ENCODE assay signal across 8 mouse cellular contexts in the genomic region with DNA sequence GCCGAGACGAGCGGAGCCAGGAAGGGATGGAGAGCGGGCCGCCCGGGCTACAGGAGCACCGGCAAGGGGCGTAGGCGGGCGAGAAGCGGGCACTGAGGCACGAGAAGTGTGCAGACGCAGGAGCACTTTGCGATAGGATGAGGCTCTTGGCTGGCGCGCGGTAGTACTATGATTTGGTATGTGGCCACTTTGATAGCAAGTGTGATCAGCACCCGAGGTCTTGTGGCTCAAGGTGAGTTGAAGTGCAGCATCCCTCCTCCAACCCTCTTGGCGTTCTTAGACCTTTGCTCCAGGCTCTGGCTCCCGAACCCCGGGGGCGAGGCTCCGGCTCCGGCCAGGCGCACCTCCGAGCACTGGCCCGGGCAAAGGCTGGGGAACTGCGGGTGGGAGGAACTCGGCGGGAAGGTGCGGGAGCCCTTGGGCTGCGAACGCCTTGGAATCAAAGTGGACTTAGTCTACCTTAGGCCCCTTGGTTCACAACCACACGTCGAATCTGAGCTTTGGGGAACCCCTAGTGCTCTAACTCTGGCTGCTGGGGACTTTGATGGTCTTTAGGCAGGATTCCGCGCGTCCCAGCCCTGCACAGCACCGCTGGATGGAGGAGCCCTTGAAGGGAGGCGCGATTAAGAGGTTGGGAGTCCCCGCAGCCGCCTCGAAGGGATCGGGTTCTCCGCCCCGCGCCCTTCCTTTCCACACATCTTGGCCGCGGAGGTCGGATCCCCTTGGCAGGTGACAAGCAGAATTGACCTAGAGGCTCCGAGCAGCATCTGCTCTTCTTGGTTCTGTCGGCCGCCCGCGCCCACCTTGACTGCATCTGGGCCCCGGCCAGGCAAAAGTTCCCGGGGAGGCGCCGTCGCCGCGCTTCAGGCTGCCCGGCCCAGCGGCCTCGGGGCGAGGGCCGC. TPM values are rescaled to one million over a fixed set of nuclear protein-coding genes. Genes with fewer than 3 reads are reported as not detected.
DNase-seq lines count a peak whose midpoint lies in the region; ATAC-seq lines count a peak whose summit lies in the region.

No protein-coding gene starts in this region.

- DNase-seq in heart, adult 11 months, result no peak
- DNase-seq in adrenal gland, adult 2 months, result peak; percentile 61
- peak; percentile 52 for DNase-seq in forebrain, embryonic 10.5 days (ENCODE audit: extremely low spot score, low spot score)
- DNase-seq in B cell, adult 2 months, result no peak
- DNase-seq in layer of hippocampus, postnatal 10 days (ENCODE audit: low spot score in 2 of 2), result no peak

- peak overlapping the region; percentile 97 for H3K4me2 ChIP-seq in heart, embryonic 13.5 days
- peak overlapping the region; percentile 79 for H3K4me2 ChIP-seq in kidney, embryonic 16.5 days (replicated peaks; ENCODE audit: low read depth, low read length)
- peak overlapping the region; percentile 95 for H3K4me2 ChIP-seq in neural tube, embryonic 13.5 days

- H3K4me3 ChIP-seq in heart, embryonic 13.5 days, result peak overlapping the region; percentile 79
- H3K4me3 ChIP-seq in forebrain, embryonic 10.5 days, result peak overlapping the region; percentile 85
- peak overlapping the region; percentile 75 for H3K4me3 ChIP-seq in kidney, embryonic 16.5 days (ENCODE audit: low read length)
- peak overlapping the region; percentile 81 for H3K4me3 ChIP-seq in neural tube, embryonic 13.5 days

- no peaks in the 10 kb centered on the region for H3K9me3 ChIP-seq in heart, embryonic 13.5 days
- H3K9me3 ChIP-seq in forebrain, embryonic 10.5 days, result no peaks in the 10 kb centered on the region
- H3K9me3 ChIP-seq in kidney, embryonic 16.5 days (ENCODE audit: low read length), result no peaks in the 10 kb centered on the region
- no peaks in the 10 kb centered on the region for H3K9me3 ChIP-seq in neural tube, embryonic 13.5 days

- peaks cover 81% of the 10 kb centered on the region for H3K27me3 ChIP-seq in heart, embryonic 13.5 days (replicated peaks)
- H3K27me3 ChIP-seq in forebrain, embryonic 10.5 days (ENCODE audit: poor library complexity, severe bottlenecking), result peaks cover 39% of the 10 kb centered on the region
- peaks cover 37% of the 10 kb centered on the region for H3K27me3 ChIP-seq in kidney, embryonic 16.5 days (ENCODE audit: insufficient read depth, low read length)
- H3K27me3 ChIP-seq in neural tube, embryonic 13.5 days, result peaks cover 50% of the 10 kb centered on the region

- peaks cover 34% of the 10 kb centered on the region for H3K4me1 ChIP-seq in heart, embryonic 13.5 days
- H3K4me1 ChIP-seq in forebrain, embryonic 10.5 days, result peaks cover 61% of the 10 kb centered on the region
- H3K4me1 ChIP-seq in kidney, embryonic 16.5 days (ENCODE audit: insufficient read depth, low read length), result peaks cover 15% of the 10 kb centered on the region; the same call in 1 of the 2 replicates
- H3K4me1 ChIP-seq in neural tube, embryonic 13.5 days (replicated peaks), result peaks cover 58% of the 10 kb centered on the region

- no peak overlapping the region for H3K27ac ChIP-seq in heart, embryonic 13.5 days (replicated peaks)
- H3K27ac ChIP-seq in forebrain, embryonic 10.5 days, result peak overlapping the region; percentile 80
- H3K27ac ChIP-seq in kidney, embryonic 16.5 days (ENCODE audit: low read length), result no peak overlapping the region
- peak overlapping the region; percentile 77 for H3K27ac ChIP-seq in neural tube, embryonic 13.5 days (replicated peaks)

- no peaks in the 10 kb centered on the region for H3K36me3 ChIP-seq in heart, embryonic 13.5 days
- no peaks in the 10 kb centered on the region for H3K36me3 ChIP-seq in forebrain, embryonic 10.5 days (replicated peaks)
- H3K36me3 ChIP-seq in kidney, embryonic 16.5 days (ENCODE audit: insufficient read depth, low read length), result no peaks in the 10 kb centered on the region
- no peaks in the 10 kb centered on the region for H3K36me3 ChIP-seq in neural tube, embryonic 13.5 days

- H3K9ac ChIP-seq in heart, embryonic 13.5 days, result peak overlapping the region; percentile 72
- peak overlapping the region; percentile 56 for H3K9ac ChIP-seq in kidney, embryonic 16.5 days (replicated peaks; ENCODE audit: low read length)
- H3K9ac ChIP-seq in neural tube, embryonic 13.5 days, result peak overlapping the region; percentile 79

- ATAC-seq in heart, embryonic 13.5 days (ENCODE audit: extremely low read depth, insufficient number of reproducible peaks, low FRiP score, low TSS enrichment), result no peak
- no peak; the same call in none of the 2 replicates for ATAC-seq in kidney, embryonic 16.5 days (ENCODE audit: low FRiP score, low TSS enrichment)
- ATAC-seq in neural tube, embryonic 13.5 days (ENCODE audit: low read depth), result peak; percentile 24

- WGBS in heart, embryonic 13.5 days, result under 1% methylated on average over 68 of the region's 68 CpGs
- WGBS in forebrain, embryonic 10.5 days, result under 1% methylated on average over 68 of the region's 68 CpGs
- 0% methylated on average over 68 of the region's 68 CpGs for WGBS in kidney, embryonic 16.5 days
- under 1% methylated on average over 68 of the region's 68 CpGs for WGBS in neural tube, embryonic 13.5 days

RNA-seq across cellular contexts. Expression of gene Igsf9b, which starts 0.5 kb away (rescaled TPM):
- polyA plus RNA-seq in heart, embryonic 13.5 days (2015; fragmentation: Nextera tagmentation; extraction: Ambion mirVana), result 3.6 and 3.7 TPM in 2 replicates
- total RNA-seq in adrenal gland, adult 2 months (2021), result 1 to 10 TPM; 3.0 to 3.6 TPM
- polyA plus RNA-seq in adrenal gland, adult 2 months (2012; rRNA removed), result 2.1 and 2.5 TPM in 2 replicates
- polyA plus RNA-seq in forebrain, embryonic 10.5 days (2016; fragmentation: Nextera tagmentation; extraction: Ambion mirVana), result 6.3 and 6.8 TPM in 2 replicates
- 2.6 and 2.8 TPM in 2 replicates for polyA plus RNA-seq in kidney, embryonic 16.5 days (2015; fragmentation: Nextera tagmentation; extraction: Ambion mirVana)
- polyA plus RNA-seq in neural tube, embryonic 13.5 days (2015; fragmentation: Nextera tagmentation; extraction: Ambion mirVana), result 12.6 and 14.3 TPM in 2 replicates
- 10 to 100 TPM; 72.4 to 80.8 TPM for total RNA-seq in layer of hippocampus, postnatal 10 days (2021)

Comparison
In these comparisons a context has a peak if more than half of its experiments do, and no peak if none do; other contexts are left out.
1. H3K27ac ChIP-seq: peak in forebrain, embryonic 10.5 days (single experiment) and neural tube, embryonic 13.5 days (single experiment); none in heart, embryonic 13.5 days (single experiment) and kidney, embryonic 16.5 days (single experiment).
2. DNase-seq: peak in adrenal gland, adult 2 months (single experiment) and forebrain, embryonic 10.5 days (single experiment); none in heart, adult 11 months (single experiment), B cell, adult 2 months (0 of 2) and layer of hippocampus, postnatal 10 days (0 of 2).
3. Peak in every context shown above with its lines, with median percentiles within 50 percentile points of each other: H3K4me2 ChIP-seq, H3K4me3 ChIP-seq and H3K9ac ChIP-seq.